Mouse (Mus musculus): Measurements from ENCODE around the gene Timm8a2. TPM values are rescaled to one million over a fixed set of nuclear protein-coding genes. Genes with fewer than 3 reads are reported as not detected.

Gene Timm8a2
- polyA plus RNA-seq (2012; rRNA removed), result not detected in 2 replicates

GRCm38 (mm10) chr14:122034451-122034850 lies at the start of gene Timm8a2:
Gene Timm8a2 (plus strand): TSS chr14:122034674.

Other genes starting within 250 kb of the Timm8a2 start
- gene Dock9, start 236.8 kb upstream of the Timm8a2 start, polyA plus RNA-seq (2012; rRNA removed), result 3.3 and 5.7 TPM in 2 replicates
- gene Ubac2, start 156.1 kb upstream of the Timm8a2 start, polyA plus RNA-seq (2012; rRNA removed), result 25.2 and 37.8 TPM in 2 replicates
- 0.16 and 0.28 TPM in 2 replicates for gene Gpr18, start 118.9 kb upstream of the Timm8a2 start, polyA plus RNA-seq (2012; rRNA removed)
- 0.58 and 0.59 TPM in 2 replicates for gene Gpr183, start 69.5 kb upstream of the Timm8a2 start, polyA plus RNA-seq (2012; rRNA removed)
- 152 and 393 TPM in 2 replicates for gene Tm9sf2, start 72.4 kb downstream of the Timm8a2 start, polyA plus RNA-seq (2012; rRNA removed)
- 2.3 and 3.0 TPM in 2 replicates for gene Clybl, start 147.0 kb downstream of the Timm8a2 start, polyA plus RNA-seq (2012; rRNA removed)